Mouse (Mus musculus): ENCODE results near the gene Insig2.

GRCm38 (mm10) chr1:121371449-121371848 is 39.1 kb upstream of the Insig2 start:
- TF ChIP-seq CTCF (IDR thresholded peaks at IDR 0.05; ENCODE audit: extremely low read depth, insufficient read depth, low read length), result no peak
- no peak for TF ChIP-seq POLR2A (IDR thresholded peaks at IDR 0.05; ENCODE audit: extremely low read depth, insufficient read depth, low read length)
